Mouse (Mus musculus) bone marrow, adult 2 months (tissue): ENCODE data around the gene Ltc4s.

Experiments
- CTCF ChIP-seq: fragments of 200-500 bp; IDR thresholded peaks from 2 replicates; pipeline ENCODE4 v1.5.1; 2011; ENCODE audit warnings: low read length, control low read depth; ENCODE audit not compliant: control insufficient read depth, insufficient read depth
- POLR2A ChIP-seq: fragments of 200-500 bp; IDR thresholded peaks from 2 replicates; pipeline ENCODE4 v1.6.1; 2011; ENCODE audit warnings: low read depth, mild to moderate bottlenecking, control low read depth, low read length, borderline replicate concordance; ENCODE audit not compliant: control insufficient read depth

GRCm38 (mm10) chr11:50217811-50218210 lies 20.6 kb downstream of the Ltc4s start:
- TF ChIP-seq POLR2A (no peak), CTCF (no peak)
